Mouse (Mus musculus) embryonic facial prominence, embryonic 14.5 days (tissue): Measurements from ENCODE around the gene Esrp2. TPM values are rescaled to one million over a fixed set of nuclear protein-coding genes. Genes with fewer than 3 reads are reported as not detected.

Experiments used
- ATAC-seq: fragments of 200-750 bp; cut with Nextera tagmentation; 2 replicates; pipeline ENCODE4 v1.8.0; 2017; ENCODE audit warnings: low read depth, moderate number of reproducible peaks, moderate TSS enrichment
- DNase-seq: peaks from one replicate; pipeline ENCODE4 v3.0.0-alpha.2; 2015; ENCODE audit warnings: low spot score
- H3K27ac ChIP-seq: fragments of 300-500 bp; sonication (generic); replicated peaks from 2 replicates; pipeline ENCODE4 v1.5.1; 2014; ENCODE audit warnings: low read depth, mild to moderate bottlenecking, low read length, moderate library complexity
- H3K27me3 ChIP-seq: fragments of 300-500 bp; sonication (generic); replicated peaks from 2 replicates; pipeline ENCODE4 v1.6.1; 2014; ENCODE audit warnings: low read length; ENCODE audit not compliant: control insufficient read depth, insufficient read depth
- H3K36me3 ChIP-seq: fragments of 300-500 bp; sonication (generic); 2 replicates; pipeline ENCODE4 v1.6.1; 2014; ENCODE audit warnings: low read length, mixed read lengths; ENCODE audit not compliant: control insufficient read depth, insufficient read depth
- H3K4me1 ChIP-seq: fragments of 300-500 bp; sonication (generic); 2 replicates; pipeline ENCODE4 v1.6.1; 2014; ENCODE audit warnings: antibody characterized with exemption, low read length; ENCODE audit not compliant: control insufficient read depth, insufficient read depth
- H3K4me2 ChIP-seq: fragments of 300-500 bp; sonication (generic); 2 replicates; pipeline ENCODE4 v1.6.1; 2014; ENCODE audit warnings: low read depth, mild to moderate bottlenecking, low read length, moderate library complexity, mixed read lengths
- H3K4me3 ChIP-seq: fragments of 300-500 bp; sonication (generic); 2 replicates; pipeline ENCODE4 v1.5.1; 2014; ENCODE audit warnings: low read depth, mild to moderate bottlenecking, low read length
- H3K9ac ChIP-seq: fragments of 300-500 bp; sonication (generic); 2 replicates; pipeline ENCODE4 v1.6.1; 2014; ENCODE audit warnings: low read depth, mild to moderate bottlenecking, low read length, moderate library complexity, mixed read lengths
- H3K9me3 ChIP-seq: fragments of 300-500 bp; sonication (generic); 2 replicates; pipeline ENCODE4 v1.6.1; 2016; ENCODE audit warnings: low read length; ENCODE audit not compliant: control insufficient read depth
- WGBS: fragments of 180-500 bp; shearing (Covaris S2); extraction: QIAGEN DNeasy Blood & Tissue Kit; methylation state at CpG from one replicate; pipeline ENCODE4 v1.1.7; 2014; 5-methylcytosine and 5-hydroxymethylcytosine counted together
- polyA plus RNA-seq: library from polyadenylated mRNA; unstranded; fragments of >200 nt; fragmentation: Nextera tagmentation; extraction: Ambion mirVana; gene quantifications from 2 replicates; pipeline ENCODE4 v1.2.1, GENCODE M21; 2014

Gene Esrp2
- polyA plus RNA-seq, 1 experiment from 2014 or later = 14.9 TPM

DNA sequence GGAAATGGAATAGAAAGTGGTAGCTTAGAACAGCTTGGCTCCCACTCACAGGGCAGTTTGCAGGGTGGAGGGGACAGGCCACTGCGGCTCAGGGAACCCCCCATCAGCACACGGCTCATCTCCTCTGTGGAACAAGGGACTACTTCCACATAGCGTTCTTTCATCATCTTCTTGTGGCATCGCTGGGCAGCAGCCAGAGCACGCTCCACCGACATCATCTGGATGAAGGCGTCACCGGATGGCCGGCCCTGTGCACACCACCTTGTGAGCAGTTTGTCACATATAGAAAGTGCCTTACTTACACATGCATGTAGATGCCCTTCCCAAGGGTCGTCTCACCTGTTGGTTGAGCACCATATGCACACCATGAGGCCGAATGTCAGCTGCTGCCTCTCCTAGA, 4.4 kb downstream of the Esrp2 start:
- Histone ChIP-seq H3K4me3 (no peak overlapping the region), H3K27me3 (peaks cover 36% of the 10 kb centered on the region), H3K36me3 (peaks cover 56% of the 10 kb centered on the region)

DNA sequence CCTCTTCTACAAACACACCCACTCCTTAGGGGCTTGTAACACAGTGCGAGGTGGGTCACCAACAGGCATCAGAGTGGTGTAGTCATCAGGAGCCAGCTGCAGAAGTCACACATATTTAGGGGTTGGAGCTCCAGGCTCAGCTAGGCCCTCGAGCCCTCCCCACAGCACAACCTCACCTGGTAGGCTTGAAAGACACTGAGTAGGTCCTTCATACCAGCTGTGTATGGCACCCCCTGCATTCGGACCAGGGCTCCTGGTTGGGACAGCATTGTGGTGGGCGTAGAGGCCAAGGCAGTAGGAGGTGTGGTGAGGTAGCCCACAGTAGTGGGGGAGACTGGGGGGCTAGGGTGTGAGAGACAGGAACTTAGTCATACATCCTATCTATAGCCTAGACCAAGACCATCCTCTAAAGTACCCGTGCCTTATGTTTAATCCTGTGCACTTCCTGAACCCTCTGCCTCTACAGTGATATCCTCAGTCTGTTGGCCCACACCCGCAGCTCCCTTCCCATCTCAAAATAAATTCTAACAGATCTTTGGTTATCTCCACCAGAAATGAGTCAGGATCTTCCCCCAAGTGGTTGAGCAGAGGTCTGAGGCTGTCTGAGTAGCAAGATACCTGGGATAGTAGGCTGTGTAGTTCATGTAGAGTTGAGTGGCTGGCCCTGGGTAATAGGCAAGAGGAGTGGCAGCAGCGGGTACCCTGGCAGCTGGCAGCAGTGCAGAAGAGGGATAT, 5.1 kb downstream of the Esrp2 start:
- no peak overlapping the region for H3K9ac ChIP-seq
- no peak overlapping the region for H3K4me3 ChIP-seq
- H3K27ac ChIP-seq = no peak overlapping the region
- H3K4me1 ChIP-seq = no peaks in the 10 kb centered on the region
- 90% methylated on average over 7 of the region's 7 CpGs for WGBS
- peaks cover 29% of the 10 kb centered on the region for H3K27me3 ChIP-seq
- peaks cover 62% of the 10 kb centered on the region for H3K36me3 ChIP-seq
- H3K9me3 ChIP-seq = no peaks in the 10 kb centered on the region
- ATAC-seq (no peak), DNase-seq (no peak)
- H3K4me2 ChIP-seq = no peak overlapping the region

More for the DNA sequence above, 4.4 kb downstream of the Esrp2 start:
- Histone ChIP-seq H3K27ac (no peak overlapping the region), H3K9me3 (no peaks in the 10 kb centered on the region), H3K9ac (no peak overlapping the region), H3K4me2 (no peak overlapping the region), H3K4me1 (0 out of 2 replicates have a peak, but pooled peaks cover under 1% of the 10 kb centered on the region)
- DNase-seq = no peak
- ATAC-seq = no peak
- 93% methylated on average over 11 of the region's 11 CpGs for WGBS

DNA sequence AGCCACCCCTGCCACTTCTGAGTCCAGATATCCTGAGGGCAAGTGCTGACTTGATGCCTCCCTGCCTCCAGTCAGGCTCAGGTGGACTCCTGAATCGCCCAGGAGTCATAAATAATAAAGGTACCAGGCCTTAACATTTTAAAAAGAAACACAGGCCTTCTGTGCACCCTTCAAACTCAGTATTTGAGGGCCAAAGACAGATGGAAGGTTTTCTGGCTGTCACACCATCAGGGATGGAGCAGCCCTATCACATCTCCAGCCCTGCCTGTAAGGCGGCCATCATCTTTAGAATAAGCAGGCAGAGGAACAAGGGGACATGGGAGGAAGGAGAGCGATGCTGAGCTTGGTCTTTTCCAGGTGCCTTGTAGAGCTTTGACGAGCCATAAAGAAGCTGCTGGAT, 5.8 kb downstream of the Esrp2 start:
- Histone ChIP-seq H3K9me3 (no peaks in the 10 kb centered on the region), H3K4me3 (no peak overlapping the region), H3K27me3 (peaks cover 23% of the 10 kb centered on the region), H3K36me3 (peaks cover 68% of the 10 kb centered on the region), H3K9ac (no peak overlapping the region), H3K4me1 (no peaks in the 10 kb centered on the region), H3K27ac (no peak overlapping the region), H3K4me2 (no peak overlapping the region)
- ATAC-seq (no peak), DNase-seq (no peak)
- 92% methylated on average over 4 of the region's 4 CpGs for whole genome bisulfite sequencing

DNA sequence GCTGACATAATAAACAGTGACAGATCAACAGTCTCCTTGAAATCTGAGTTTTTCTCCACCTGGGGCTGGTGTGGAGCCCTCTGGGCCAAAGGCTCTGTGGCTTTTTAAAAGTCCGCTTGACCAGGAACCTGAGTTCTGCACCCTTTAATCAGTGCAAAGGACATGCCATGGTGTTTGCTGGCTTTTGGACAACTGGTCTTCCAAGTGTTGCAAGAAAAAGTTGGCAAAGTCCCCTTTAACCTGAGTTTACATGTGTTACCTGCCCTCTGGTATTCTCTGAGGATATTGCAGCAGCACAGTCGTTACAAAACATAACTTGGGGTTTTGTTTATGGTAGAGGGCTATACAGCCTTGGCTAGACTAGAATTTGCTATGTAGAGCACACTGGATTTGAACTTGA, 6.3 kb downstream of the Esrp2 start:
- WGBS = 91% methylated on average over 2 of the region's 2 CpGs
- no peak overlapping the region for H3K4me3 ChIP-seq
- H3K9me3 ChIP-seq = no peaks in the 10 kb centered on the region
- no peak overlapping the region for H3K9ac ChIP-seq
- H3K4me1 ChIP-seq = no peaks in the 10 kb centered on the region
- peaks cover 18% of the 10 kb centered on the region for H3K27me3 ChIP-seq
- ATAC-seq (no peak), DNase-seq (no peak)
- H3K4me2 ChIP-seq = no peak overlapping the region
- no peak overlapping the region for H3K27ac ChIP-seq
- peaks cover 69% of the 10 kb centered on the region for H3K36me3 ChIP-seq

DNA sequence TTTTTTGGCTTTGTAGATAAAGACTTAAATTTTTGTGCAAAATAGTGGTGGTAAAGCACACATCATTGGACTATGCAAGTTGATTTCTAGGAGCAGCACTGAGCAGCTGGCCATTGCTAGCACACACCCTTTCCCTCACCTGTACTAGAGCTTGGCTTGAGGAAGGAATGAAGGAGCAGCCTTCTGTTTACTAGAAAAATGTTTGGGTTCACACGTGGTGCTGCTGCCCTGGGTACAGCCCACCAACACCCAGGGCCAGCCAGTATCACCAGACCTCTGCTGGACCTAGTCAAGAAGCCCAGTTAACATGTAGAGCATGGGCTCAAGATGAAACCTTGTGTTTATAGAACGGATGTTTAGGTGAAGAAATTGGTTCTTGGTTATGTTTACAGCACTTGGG, 6.8 kb downstream of the Esrp2 start:
- ATAC-seq = no peak
- Histone ChIP-seq H3K27ac (no peak overlapping the region), H3K27me3 (peaks cover 13% of the 10 kb centered on the region), H3K4me3 (no peak overlapping the region), H3K4me1 (no peaks in the 10 kb centered on the region), H3K9ac (no peak overlapping the region), H3K4me2 (no peak overlapping the region), H3K36me3 (peaks cover 69% of the 10 kb centered on the region), H3K9me3 (no peaks in the 10 kb centered on the region)
- WGBS = 89% methylated on average over 2 of the region's 2 CpGs
- no peak for DNase-seq

DNA sequence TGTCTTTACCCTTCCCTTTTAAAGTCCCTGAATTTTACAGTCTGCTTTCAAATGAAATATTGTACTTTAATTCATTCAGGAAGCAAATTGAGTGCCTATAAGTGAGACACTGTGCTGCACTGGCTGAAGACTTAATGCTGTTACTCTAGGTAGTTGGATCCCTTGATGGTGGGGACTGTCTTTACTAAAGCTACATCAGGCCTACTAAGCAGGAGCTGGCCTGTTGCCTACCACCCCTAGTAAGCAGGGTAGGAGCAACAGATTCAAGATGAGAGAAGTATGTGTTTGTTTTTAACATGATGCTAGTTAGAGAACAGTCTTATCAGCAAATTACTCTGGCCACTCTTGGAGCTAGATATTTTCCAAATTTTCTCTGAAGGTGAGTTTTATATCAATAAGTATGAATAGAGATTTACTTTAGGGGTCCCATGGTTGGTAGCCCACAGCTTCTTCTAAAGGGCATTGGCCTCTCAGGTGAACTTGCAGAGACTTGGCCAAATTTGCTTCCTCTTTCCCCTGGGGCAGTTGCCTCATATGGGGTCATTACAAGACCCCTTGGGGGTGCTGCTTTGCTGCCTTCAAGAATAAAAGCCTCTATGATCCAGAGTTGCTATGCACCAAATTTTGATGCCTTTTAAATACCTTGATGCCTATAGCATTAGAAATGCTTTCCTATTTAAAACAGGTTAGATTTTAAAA, 7.4 kb downstream of the Esrp2 start:
- no peak for ATAC-seq
- DNase-seq = no peak

DNA sequence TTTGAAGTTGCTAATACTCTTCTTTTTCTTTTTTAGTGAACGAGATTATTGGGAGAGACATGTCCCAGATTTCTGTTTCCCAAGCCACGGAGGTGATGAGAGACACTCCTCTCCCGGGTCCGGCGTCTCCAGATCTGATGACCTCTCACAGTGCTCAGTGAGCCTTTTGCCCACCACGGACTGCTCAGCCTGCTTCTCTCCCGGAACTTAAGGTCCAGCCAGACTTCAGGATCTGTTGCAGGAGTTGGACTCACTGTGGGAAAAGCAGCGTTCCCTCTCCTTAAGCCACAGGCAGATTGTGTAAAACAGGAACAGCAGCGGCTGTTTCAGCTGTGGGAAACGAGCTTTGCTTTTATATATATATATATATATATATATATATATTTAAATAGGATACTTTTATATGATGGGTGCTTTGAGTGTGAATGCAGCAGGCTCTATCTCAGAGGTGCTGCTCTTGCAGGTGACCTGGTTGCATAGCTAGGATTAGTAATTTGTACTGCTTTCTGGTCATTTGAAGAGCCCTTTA, 8.8 kb downstream of the Esrp2 start:
- Histone ChIP-seq H3K27ac (no peak overlapping the region), H3K4me2 (no peak overlapping the region), H3K36me3 (peaks cover 74% of the 10 kb centered on the region), H3K4me3 (no peak overlapping the region), H3K27me3 (no peaks in the 10 kb centered on the region), H3K9ac (no peak overlapping the region), H3K4me1 (no peaks in the 10 kb centered on the region), H3K9me3 (no peaks in the 10 kb centered on the region)
- DNase-seq (no peak), ATAC-seq (no peak)
- WGBS = 90% methylated on average over 10 of the region's 10 CpGs

More for the DNA sequence above, 7.4 kb downstream of the Esrp2 start:
- H3K9me3 ChIP-seq = no peaks in the 10 kb centered on the region
- H3K36me3 ChIP-seq = peaks cover 69% of the 10 kb centered on the region
- H3K27ac ChIP-seq = no peak overlapping the region
- no peak overlapping the region for H3K4me2 ChIP-seq
- H3K4me1 ChIP-seq = no peaks in the 10 kb centered on the region
- H3K9ac ChIP-seq = no peak overlapping the region
- H3K27me3 ChIP-seq = peaks cover 7% of the 10 kb centered on the region; the same call in 1 of the 2 replicates
- no peak overlapping the region for H3K4me3 ChIP-seq

DNA sequence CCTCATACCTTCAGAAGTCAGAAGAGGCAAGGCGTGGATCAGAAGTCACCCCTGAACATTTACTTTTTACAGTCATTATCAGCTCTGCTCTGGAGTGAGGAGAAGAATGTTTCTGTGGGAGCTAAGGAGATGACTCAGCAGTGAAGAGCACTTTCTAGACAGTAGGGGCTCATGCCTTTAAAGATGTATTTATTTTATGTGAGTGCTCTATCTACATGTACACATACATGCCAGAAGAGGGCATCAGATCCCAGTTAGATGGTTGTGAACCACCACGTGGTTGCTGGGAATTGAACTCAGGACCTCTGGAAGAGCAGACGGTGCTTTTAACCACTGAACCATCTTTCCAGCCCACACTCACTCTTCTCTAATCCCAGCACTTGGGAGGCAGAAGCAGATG, 9.7 kb downstream of the Esrp2 start:
- no peak overlapping the region for H3K9ac ChIP-seq
- no peak overlapping the region for H3K4me2 ChIP-seq
- DNase-seq (no peak), ATAC-seq (no peak)
- H3K4me3 ChIP-seq = no peak overlapping the region
- H3K4me1 ChIP-seq = no peaks in the 10 kb centered on the region
- no peaks in the 10 kb centered on the region for H3K9me3 ChIP-seq
- 71% methylated on average over 3 of the region's 3 CpGs for WGBS
- H3K27ac ChIP-seq = no peak overlapping the region
- no peaks in the 10 kb centered on the region for H3K27me3 ChIP-seq
- peaks cover 66% of the 10 kb centered on the region for H3K36me3 ChIP-seq
